Mouse (Mus musculus) hindbrain, embryonic 13.5 days (tissue): ENCODE measurements at regions not wholly inside any gene's neighbourhood (a gene's known extent, or its start where the extent isn't known, plus 50 kb on each side); places are given as distances from the start of the nearest gene placed in this dataset.

Experiments
- ATAC-seq: fragments of 200-750 bp; cut with Nextera tagmentation; 2 replicates; pipeline ENCODE4 v1.8.0; 2017; ENCODE audit warnings: moderate TSS enrichment; ENCODE audit not compliant: low FRiP score
- H3K27ac ChIP-seq: fragments of 300-500 bp; sonication (generic); 2 replicates; pipeline ENCODE4 v1.5.1; 2015; ENCODE audit warnings: inconsistent platforms, mild to moderate bottlenecking, moderate library complexity
- H3K27me3 ChIP-seq: fragments of 300-500 bp; sonication (generic); 2 replicates; pipeline ENCODE4 v1.6.1; 2015; ENCODE audit warnings: mild to moderate bottlenecking, inconsistent platforms
- H3K36me3 ChIP-seq: fragments of 300-500 bp; sonication (generic); 2 replicates; pipeline ENCODE4 v1.6.1; 2015; ENCODE audit warnings: mild to moderate bottlenecking, inconsistent platforms
- H3K4me1 ChIP-seq: fragments of 300-500 bp; sonication (generic); replicated peaks from 2 replicates; pipeline ENCODE4 v1.6.1; 2015; ENCODE audit warnings: inconsistent platforms
- H3K4me2 ChIP-seq: fragments of 300-500 bp; sonication (generic); 2 replicates; pipeline ENCODE4 v1.6.1; 2015; ENCODE audit warnings: inconsistent platforms, mild to moderate bottlenecking, moderate library complexity
- H3K4me3 ChIP-seq: fragments of 300-500 bp; sonication (generic); 2 replicates; pipeline ENCODE4 v1.5.1; 2015; ENCODE audit warnings: mild to moderate bottlenecking, inconsistent platforms
- H3K9ac ChIP-seq: fragments of 300-500 bp; sonication (generic); 2 replicates; pipeline ENCODE4 v1.6.1; 2015; ENCODE audit warnings: mild to moderate bottlenecking, inconsistent platforms
- H3K9me3 ChIP-seq: fragments of 300-500 bp; sonication (generic); 2 replicates; pipeline ENCODE4 v1.6.1; 2016; ENCODE audit warnings: inconsistent platforms
- WGBS: fragments of 180-500 bp; shearing (Covaris S2); methylation state at CpG from one replicate; pipeline ENCODE4 v1.1.7; 2015; 5-methylcytosine and 5-hydroxymethylcytosine counted together

- no peak overlapping the region for H3K4me2 ChIP-seq
- H3K27ac ChIP-seq, result no peak overlapping the region
- 76% methylated on average over 10 of the region's 10 CpGs for WGBS
- H3K9me3 ChIP-seq, result no peaks in the 10 kb centered on the region
- peaks cover 26% of the 10 kb centered on the region for H3K4me1 ChIP-seq
- H3K9ac ChIP-seq, result no peak overlapping the region
- H3K4me3 ChIP-seq, result no peak overlapping the region
- ATAC-seq, result no peak
- H3K27me3 ChIP-seq, result no peaks in the 10 kb centered on the region
- H3K36me3 ChIP-seq, result no peaks in the 10 kb centered on the region
Measured at GRCm38 (mm10) chr4:150712856-150713255, 60.9 kb upstream of the Slc45a1 start.

- H3K27me3 ChIP-seq, result no peaks in the 10 kb centered on the region
- H3K4me1 ChIP-seq, result peaks cover 30% of the 10 kb centered on the region
- no peak for ATAC-seq
- no peaks in the 10 kb centered on the region for H3K36me3 ChIP-seq
- H3K9ac ChIP-seq, result no peak overlapping the region
- H3K27ac ChIP-seq, result no peak overlapping the region
- no peaks in the 10 kb centered on the region for H3K9me3 ChIP-seq
- H3K4me2 ChIP-seq, result no peak overlapping the region
- WGBS, result 90% methylated on average over 6 of the region's 6 CpGs
- no peak overlapping the region for H3K4me3 ChIP-seq
Measured at GRCm38 (mm10) chr4:150711646-150712045, 59.7 kb upstream of the Slc45a1 start.

- 0 out of 2 replicates have a peak, but pooled peaks cover 4% of the 10 kb centered on the region for H3K27me3 ChIP-seq
- WGBS, result 29% methylated on average over 11 of the region's 11 CpGs
Measured at GRCm38 (mm10) chr4:150709391-150710130, 57.6 kb upstream of the Slc45a1 start.

GRCm38 (mm10) chr4:150708572-150708984, 56.6 kb upstream of the Slc45a1 start:
- 0 out of 2 replicates have a peak overlapping the region, but pooled peaks have one; percentile 42 for H3K27ac ChIP-seq
- no peaks in the 10 kb centered on the region for H3K36me3 ChIP-seq
- no peak for ATAC-seq
- H3K4me3 ChIP-seq, result no peak overlapping the region
- 76% methylated on average over 4 of the region's 4 CpGs for whole genome bisulfite sequencing
- no peak overlapping the region for H3K9ac ChIP-seq
- H3K4me2 ChIP-seq, result no peak overlapping the region
- H3K9me3 ChIP-seq, result no peaks in the 10 kb centered on the region
- peaks cover 33% of the 10 kb centered on the region for H3K4me1 ChIP-seq
- 0 out of 2 replicates have a peak, but pooled peaks cover 4% of the 10 kb centered on the region for H3K27me3 ChIP-seq

More at GRCm38 (mm10) chr4:150709391-150710130, 57.6 kb upstream of the Slc45a1 start:
- Histone ChIP-seq H3K9ac (no peak overlapping the region), H3K4me1 (peaks cover 33% of the 10 kb centered on the region), H3K9me3 (no peaks in the 10 kb centered on the region), H3K4me2 (no peak overlapping the region), H3K4me3 (no peak overlapping the region), H3K27ac (no peak overlapping the region), H3K36me3 (no peaks in the 10 kb centered on the region)
- no peak for ATAC-seq

- Histone ChIP-seq H3K9me3 (no peaks in the 10 kb centered on the region), H3K36me3 (no peaks in the 10 kb centered on the region), H3K9ac (no peak overlapping the region), H3K4me1 (peaks cover 33% of the 10 kb centered on the region), H3K27me3 (0 out of 2 replicates have a peak, but pooled peaks cover 4% of the 10 kb centered on the region), H3K4me2 (no peak overlapping the region), H3K27ac (peak overlapping the region; percentile 48; the same call in 1 of the 2 replicates), H3K4me3 (no peak overlapping the region)
- ATAC-seq, result no peak; the same call in 1 of the 2 replicates
- 62% methylated on average over 20 of the region's 20 CpGs for WGBS
Measured at GRCm38 (mm10) chr4:150707725-150708571, 56.0 kb upstream of the Slc45a1 start.

- Histone ChIP-seq H3K27ac (peak overlapping the region; percentile 48; the same call in 1 of the 2 replicates), H3K4me1 (peaks cover 33% of the 10 kb centered on the region), H3K27me3 (0 out of 2 replicates have a peak, but pooled peaks cover 4% of the 10 kb centered on the region), H3K4me2 (no peak overlapping the region), H3K9me3 (no peaks in the 10 kb centered on the region), H3K9ac (no peak overlapping the region), H3K36me3 (no peaks in the 10 kb centered on the region), H3K4me3 (no peak overlapping the region)
- ATAC-seq, result no peak
- WGBS, result 75% methylated on average over 19 of the region's 19 CpGs
Measured at GRCm38 (mm10) chr4:150706793-150707724, 55.1 kb upstream of the Slc45a1 start.

GRCm38 (mm10) chr4:150706291-150706690, 54.3 kb upstream of the Slc45a1 start:
- 93% methylated on average over 7 of the region's 7 CpGs for WGBS
- Histone ChIP-seq H3K36me3 (no peaks in the 10 kb centered on the region), H3K4me3 (no peak overlapping the region), H3K4me2 (no peak overlapping the region), H3K9me3 (no peaks in the 10 kb centered on the region), H3K27me3 (0 out of 2 replicates have a peak, but pooled peaks cover 4% of the 10 kb centered on the region), H3K4me1 (peaks cover 33% of the 10 kb centered on the region), H3K27ac (no peak overlapping the region), H3K9ac (no peak overlapping the region)
- ATAC-seq, result no peak

- no peak for ATAC-seq
- 97% methylated on average over 5 of the region's 5 CpGs for WGBS
- Histone ChIP-seq H3K27ac (no peak overlapping the region), H3K9me3 (no peaks in the 10 kb centered on the region), H3K4me2 (no peak overlapping the region), H3K27me3 (0 out of 2 replicates have a peak, but pooled peaks cover 4% of the 10 kb centered on the region), H3K4me3 (no peak overlapping the region), H3K9ac (no peak overlapping the region), H3K4me1 (peaks cover 19% of the 10 kb centered on the region), H3K36me3 (no peaks in the 10 kb centered on the region)
Measured at GRCm38 (mm10) chr4:150703266-150703665, 51.3 kb upstream of the Slc45a1 start.
